Mouse (Mus musculus) cerebellum, postnatal 36 days (tissue): ENCODE measurements around the gene Rad51.
A peak's percentile ranks its signal among the peaks of the same experiment; 100 is the strongest.

Source experiments
- DNase-seq, 2 experiments: peaks; one replicate each; pipeline ENCODE4 v3.0.0; 2021 to 2022; ENCODE audit warnings: mixed read lengths in 2 of 2

The Rad51 gene

DNA sequence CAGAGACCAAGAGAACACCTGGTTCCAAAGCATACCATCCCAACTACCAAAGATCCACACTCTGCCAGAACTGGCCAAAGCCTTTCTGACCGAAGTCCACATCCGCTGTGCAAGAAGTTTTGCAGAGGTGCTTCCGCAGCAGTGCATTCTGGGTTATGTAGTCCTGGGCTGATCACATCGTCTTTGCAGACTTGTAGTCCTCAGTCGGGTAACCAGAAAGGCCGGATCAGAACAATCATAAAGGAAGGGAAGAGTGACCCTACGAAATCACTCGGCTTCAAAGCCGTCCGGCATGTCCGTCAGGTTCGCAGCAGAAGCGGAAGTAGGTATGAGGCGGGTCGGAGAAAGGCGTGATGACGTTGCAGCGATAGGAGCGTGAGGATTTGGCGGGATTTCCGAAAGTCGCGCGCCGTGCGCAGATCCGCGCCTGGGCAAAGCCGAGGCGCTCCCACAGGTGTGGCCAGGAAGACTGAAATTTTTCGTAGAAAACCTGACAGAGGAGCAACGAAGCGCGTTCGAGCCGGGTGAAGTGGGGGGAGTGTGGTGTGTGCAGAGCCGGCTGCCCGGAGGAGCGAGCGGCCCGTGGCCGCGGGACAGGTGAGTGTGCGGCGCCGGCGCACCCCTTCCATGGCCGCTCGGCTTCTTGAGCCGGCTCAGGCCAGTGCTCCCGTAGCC, at the start of gene Rad51:
TSS of gene Rad51 (plus strand) at position 356 of the 675 bp plus-strand sequence.
- DNase-seq, result peak; percentile 81 to 87

DNA sequence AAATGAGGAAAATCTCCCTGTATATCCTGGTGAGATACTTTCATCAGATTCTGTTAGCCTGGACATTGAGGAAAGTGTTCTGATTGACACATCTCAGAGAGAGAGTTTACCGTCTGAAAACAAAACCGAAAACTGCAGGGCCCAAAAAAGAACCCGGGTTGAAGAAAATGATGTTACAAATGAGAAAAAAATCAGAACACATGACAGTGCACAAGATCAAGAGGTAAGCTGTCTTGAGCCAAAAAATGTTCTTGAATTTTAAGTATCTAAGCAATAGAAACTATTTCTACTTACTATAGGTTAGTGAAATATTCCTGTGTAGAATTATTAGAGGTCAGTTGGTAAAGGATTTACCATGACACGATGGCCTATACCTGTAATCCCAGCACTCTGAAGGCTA, 40.2 kb upstream of the Rad51 start:
- DNase-seq, result no peak

GRCm38 (mm10) chr2:119086156-119086555, 26.4 kb upstream of the Rad51 start:
- DNase-seq, result no peak

DNA sequence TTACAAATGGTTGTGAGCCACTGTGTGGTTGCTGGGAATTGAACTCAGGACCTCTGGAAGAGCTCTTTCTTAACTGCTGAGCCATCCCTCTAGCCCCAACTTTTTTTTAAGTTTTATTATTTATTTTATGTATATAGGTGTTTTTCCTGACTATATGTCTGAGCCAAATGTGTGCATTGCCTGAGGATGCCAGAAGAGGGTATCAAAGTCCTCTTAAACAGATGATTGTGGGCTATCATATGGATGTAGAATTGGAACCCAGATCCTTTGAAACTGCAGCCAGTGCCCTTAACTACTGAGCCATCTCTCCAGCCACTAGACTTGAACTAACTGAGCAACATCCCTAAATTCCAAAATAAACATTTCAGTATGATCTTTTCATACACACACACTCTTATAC, 11.0 kb upstream of the Rad51 start:
- no peak for DNase-seq

DNA sequence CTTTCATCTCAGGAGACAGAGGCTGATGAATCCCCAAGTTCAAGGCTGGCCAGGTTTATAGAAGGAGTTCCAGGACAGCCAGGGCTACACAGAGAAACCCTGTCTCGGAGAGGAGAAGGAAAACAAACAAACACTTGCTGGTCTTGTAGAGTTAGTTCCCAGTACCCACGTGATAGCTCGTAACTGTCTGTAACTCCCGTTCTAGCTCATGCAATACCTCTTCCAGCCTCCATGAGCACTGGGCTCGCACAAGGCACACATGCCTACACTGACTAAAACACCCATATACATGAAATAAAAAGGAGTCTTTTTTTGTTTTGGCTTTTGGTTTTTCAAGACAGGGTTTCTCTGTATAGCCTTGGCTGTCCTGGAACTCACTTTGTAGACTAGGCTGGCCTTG, 6.0 kb upstream of the Rad51 start:
- no peak for DNase-seq

DNA sequence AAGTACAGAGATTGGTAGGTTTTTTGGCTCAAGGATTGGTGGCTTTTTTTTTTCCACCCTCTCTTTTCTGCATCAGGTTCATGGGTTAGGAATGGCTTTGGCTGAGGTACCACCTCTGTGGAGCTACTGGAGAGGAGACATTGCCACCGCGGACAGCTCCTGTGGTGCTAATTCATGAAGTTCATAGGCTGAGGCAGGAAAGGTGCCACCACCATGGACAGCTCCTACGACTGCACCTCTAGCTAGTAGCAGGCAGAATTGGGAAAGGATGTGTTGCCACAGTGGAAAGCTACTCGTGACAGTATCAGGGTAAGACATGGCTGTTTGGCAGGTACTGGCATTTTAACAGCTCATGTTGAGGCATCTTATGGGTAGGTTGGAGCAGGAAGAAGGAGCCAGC, 4.0 kb upstream of the Rad51 start:
- DNase-seq, result no peak

GRCm38 (mm10) chr2:119111060-119111459, 1.5 kb upstream of the Rad51 start:
- DNase-seq, result no peak

DNA sequence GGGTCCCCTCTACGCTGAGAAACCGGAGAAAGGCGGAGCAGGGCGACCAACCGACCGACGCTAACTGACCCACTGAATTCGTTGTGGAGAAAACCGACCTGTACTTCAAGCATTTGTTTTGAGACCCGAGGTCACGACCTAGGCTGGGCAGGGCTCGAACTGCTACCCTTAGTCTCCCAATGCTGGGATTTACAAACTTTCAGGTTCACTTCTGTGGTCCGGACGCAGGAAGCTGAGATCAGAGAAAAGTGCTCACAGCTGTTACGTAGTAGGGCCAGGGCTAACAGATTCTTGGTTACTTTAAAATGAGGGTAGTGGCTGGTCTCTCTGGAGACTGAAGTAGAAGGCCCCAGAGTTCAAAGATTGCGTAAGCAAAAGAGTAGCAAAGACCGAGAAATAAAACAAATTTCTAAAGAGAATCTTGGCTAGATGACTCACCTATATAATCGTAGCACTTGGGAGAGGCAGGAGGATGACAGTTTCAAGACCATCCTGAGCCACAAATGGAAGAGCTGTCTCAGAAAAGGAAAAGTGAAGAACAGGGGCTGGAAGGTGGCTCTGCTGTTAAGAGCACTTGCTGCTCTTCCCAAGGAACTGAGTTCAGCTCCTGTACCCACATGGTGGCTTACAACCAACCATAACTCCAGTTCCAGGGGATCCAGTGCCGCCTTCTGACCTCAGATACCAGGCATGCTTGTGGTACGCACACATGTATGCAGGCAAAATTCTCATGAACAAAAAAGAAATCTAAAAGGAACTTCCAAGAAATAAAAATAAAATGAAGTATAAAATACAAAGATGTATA, 730 bp downstream of the Rad51 start:
- DNase-seq, result no peak

DNA sequence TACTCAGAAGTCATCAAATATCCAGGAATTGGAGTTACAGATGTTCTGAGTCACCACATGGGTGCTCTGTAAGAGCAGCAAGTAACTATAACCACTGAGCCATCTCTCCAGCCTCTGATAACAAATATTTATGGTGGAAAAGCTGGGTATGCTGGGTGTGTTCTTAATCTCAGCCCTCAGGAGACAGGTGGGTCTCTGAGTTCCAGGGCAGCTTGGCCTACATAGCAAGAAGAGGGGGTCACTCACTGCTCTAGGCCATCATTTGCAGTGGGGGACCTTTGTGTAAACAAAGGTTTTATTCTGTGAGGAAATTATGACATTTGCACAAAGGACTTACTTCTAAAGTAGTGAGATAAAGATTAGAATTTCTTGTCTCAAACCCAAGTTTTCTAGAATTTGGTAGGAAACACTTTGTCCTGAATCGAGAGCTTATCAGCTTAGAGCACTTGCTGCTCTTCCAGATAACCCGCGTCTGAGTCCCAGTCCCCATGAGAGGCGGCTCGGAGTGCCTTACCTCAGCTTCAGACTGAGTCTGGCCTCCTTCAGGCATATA, 23.8 kb downstream of the Rad51 start:
- no peak for DNase-seq

GRCm38 (mm10) chr2:119145199-119145598, 32.6 kb downstream of the Rad51 start:
- DNase-seq, result no peak

GRCm38 (mm10) chr2:119146435-119146834, 33.8 kb downstream of the Rad51 start:
- DNase-seq, result no peak

GRCm38 (mm10) chr2:119147160-119147678, 34.6 kb downstream of the Rad51 start:
- no peak for DNase-seq

GRCm38 (mm10) chr2:119147775-119148174, 35.2 kb downstream of the Rad51 start:
- no peak for DNase-seq

- no peak for DNase-seq
These were observed 39.7 kb downstream of the Rad51 start for GRCm38 (mm10) chr2:119152255-119152654.

- DNase-seq, result no peak
These were observed 42.1 kb downstream of the Rad51 start for GRCm38 (mm10) chr2:119154683-119155082.

DNA sequence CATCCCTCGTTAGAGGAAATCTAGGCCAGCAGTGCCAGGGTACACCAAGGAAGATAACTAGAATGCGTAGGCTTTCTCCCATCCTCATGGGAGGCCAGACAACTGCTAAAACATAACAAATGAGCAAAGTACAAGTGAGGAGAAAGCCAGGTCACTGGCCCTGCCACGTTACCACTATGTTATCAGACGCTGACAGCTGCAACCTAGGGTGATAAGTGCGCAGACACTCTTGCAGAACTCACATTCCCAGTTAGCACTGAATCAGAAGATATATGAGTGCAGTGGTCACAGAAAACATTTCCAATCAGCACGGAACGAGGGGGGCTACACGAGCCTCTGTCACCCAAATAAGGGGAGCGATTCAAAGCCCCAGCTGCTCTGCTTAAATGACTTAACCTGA, 42.8 kb downstream of the Rad51 start:
- DNase-seq, result no peak

DNA sequence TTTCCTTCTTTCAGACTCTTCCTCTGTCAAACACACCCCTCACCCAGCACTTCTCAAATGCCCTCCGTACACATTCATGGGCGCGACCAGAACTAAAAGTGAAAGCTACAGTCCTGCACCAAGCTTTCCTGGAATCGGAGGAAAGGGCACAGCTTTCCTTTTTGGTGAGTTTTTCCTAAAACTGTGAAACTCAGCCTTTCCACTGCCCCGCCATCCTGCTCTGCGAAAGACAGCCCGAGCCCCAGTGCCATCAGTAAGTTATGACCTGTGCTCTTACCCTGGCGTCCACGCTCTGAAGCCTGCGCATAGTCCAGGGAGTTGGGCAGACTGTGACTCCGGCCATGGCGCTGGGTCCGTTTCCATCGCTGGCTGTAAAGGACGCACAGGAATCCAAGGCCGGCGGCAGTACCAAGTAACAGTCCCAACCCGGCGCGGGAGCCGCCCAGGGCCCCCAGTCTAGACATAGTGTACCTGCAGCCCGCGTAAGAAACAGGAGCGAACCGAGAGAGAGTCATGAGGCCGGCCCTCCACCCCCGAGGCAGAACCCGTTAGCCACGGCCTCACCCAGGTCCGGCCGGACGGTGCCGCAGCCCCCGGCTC, 43.6 kb downstream of the Rad51 start:
- DNase-seq, result no peak

GRCm38 (mm10) chr2:119156681-119157572, 44.3 kb downstream of the Rad51 start, which contains the start of gene Rmdn3:
TSS of gene Rmdn3 (minus strand) at chr2:119157034.
- peak; percentile 96 to 97 for DNase-seq

GRCm38 (mm10) chr2:119157836-119158235, 45.2 kb downstream of the Rad51 start:
- DNase-seq, result no peak

GRCm38 (mm10) chr2:119161247-119161646, 48.7 kb downstream of the Rad51 start:
- no peak for DNase-seq

- no peak for DNase-seq
These were observed 50.5 kb downstream of the Rad51 start for GRCm38 (mm10) chr2:119163135-119163534.

DNA sequence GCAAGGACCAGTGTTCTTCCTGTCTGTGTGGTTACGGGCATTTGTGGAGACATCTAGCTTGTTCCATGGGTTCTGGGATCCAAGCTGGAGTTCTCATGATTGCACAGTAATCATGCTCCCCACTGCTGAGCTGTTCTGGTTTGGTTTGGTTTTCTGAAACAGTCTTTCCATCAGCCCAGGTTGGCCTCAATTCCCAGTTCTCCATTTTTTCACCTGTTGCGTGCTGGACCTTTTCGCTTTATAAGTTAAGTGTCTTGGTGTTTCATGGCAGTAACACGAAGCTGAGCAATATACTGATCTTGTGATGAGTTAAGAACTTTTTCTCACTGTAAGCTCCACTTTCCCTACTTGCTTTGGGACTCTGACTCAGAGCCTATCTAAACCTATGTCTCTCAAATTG, 51.4 kb downstream of the Rad51 start:
- no peak for DNase-seq
